Mouse (Mus musculus) stomach, postnatal 0 days (tissue): Measurements from ENCODE around the gene Creld2. TPM values are rescaled to one million over a fixed set of nuclear protein-coding genes. Genes with fewer than 3 reads are reported as not detected.
A peak's percentile ranks its signal among the peaks of the same experiment; 100 is the strongest.

ENCODE experiments used
- ATAC-seq: fragments of 200-750 bp; cut with Nextera tagmentation; 2 replicates; pipeline ENCODE4 v1.8.0; 2017; ENCODE audit not compliant: low FRiP score, low TSS enrichment
- DNase-seq: peaks from one replicate; pipeline ENCODE4 v3.0.0-alpha.2; 2016; ENCODE audit warnings: low spot score
- H3K27ac ChIP-seq: fragments of 300-500 bp; sonication (generic); replicated peaks from 2 replicates; pipeline ENCODE4 v1.5.1; 2014; ENCODE audit warnings: mild to moderate bottlenecking, control low read depth
- H3K27me3 ChIP-seq: fragments of 300-500 bp; sonication (generic); 2 replicates; pipeline ENCODE4 v1.6.1; 2014; ENCODE audit warnings: low read length; ENCODE audit not compliant: control insufficient read depth, insufficient read depth
- H3K36me3 ChIP-seq: fragments of 300-500 bp; sonication (generic); 2 replicates; pipeline ENCODE4 v1.6.1; 2014; ENCODE audit warnings: low read length, mixed read lengths; ENCODE audit not compliant: control insufficient read depth, insufficient read depth
- H3K4me1 ChIP-seq: fragments of 300-500 bp; sonication (generic); replicated peaks from 2 replicates; pipeline ENCODE4 v1.6.1; 2014; ENCODE audit warnings: antibody characterized with exemption; ENCODE audit not compliant: control insufficient read depth, insufficient read depth
- H3K4me2 ChIP-seq: fragments of 300-500 bp; sonication (generic); replicated peaks from 2 replicates; pipeline ENCODE4 v1.6.1; 2014; ENCODE audit warnings: low read depth, mild to moderate bottlenecking, control low read depth, moderate library complexity
- H3K4me3 ChIP-seq: fragments of 300-500 bp; sonication (generic); 2 replicates; pipeline ENCODE4 v1.5.1; 2014; ENCODE audit warnings: low read depth, low read length, control low read depth
- H3K9ac ChIP-seq: fragments of 300-500 bp; sonication (generic); 2 replicates; pipeline ENCODE4 v1.6.1; 2014; ENCODE audit warnings: mild to moderate bottlenecking, low read length, control low read depth, mixed read lengths
- H3K9me3 ChIP-seq: fragments of 300-500 bp; sonication (generic); 2 replicates; pipeline ENCODE4 v1.6.1; 2016; ENCODE audit warnings: low read length; ENCODE audit not compliant: control insufficient read depth
- CTCF ChIP-seq: IDR thresholded peaks from 2 replicates; pipeline ENCODE4 v1.5.1; 2016; ENCODE audit warnings: antibody characterized with exemption, low read depth, mild to moderate bottlenecking, moderate library complexity
- EP300 ChIP-seq: optimal IDR thresholded peaks from 2 replicates; pipeline ENCODE3; 2016; ENCODE audit warnings: antibody characterized with exemption
- WGBS: fragments of 180-500 bp; shearing (Covaris S2); extraction: QIAGEN DNeasy Blood & Tissue Kit; methylation state at CpG from one replicate; pipeline ENCODE4 v1.1.7; 2014; 5-methylcytosine and 5-hydroxymethylcytosine counted together
- polyA plus RNA-seq: library from polyadenylated mRNA; unstranded; fragments of >200 nt; fragmentation: Nextera tagmentation; extraction: Ambion mirVana; gene quantifications from 2 replicates; pipeline ENCODE4 v1.2.1, GENCODE M21; 2015

Gene Creld2
- polyA plus RNA-seq, 1 experiment from 2014 or later, result 93.2 TPM

DNA sequence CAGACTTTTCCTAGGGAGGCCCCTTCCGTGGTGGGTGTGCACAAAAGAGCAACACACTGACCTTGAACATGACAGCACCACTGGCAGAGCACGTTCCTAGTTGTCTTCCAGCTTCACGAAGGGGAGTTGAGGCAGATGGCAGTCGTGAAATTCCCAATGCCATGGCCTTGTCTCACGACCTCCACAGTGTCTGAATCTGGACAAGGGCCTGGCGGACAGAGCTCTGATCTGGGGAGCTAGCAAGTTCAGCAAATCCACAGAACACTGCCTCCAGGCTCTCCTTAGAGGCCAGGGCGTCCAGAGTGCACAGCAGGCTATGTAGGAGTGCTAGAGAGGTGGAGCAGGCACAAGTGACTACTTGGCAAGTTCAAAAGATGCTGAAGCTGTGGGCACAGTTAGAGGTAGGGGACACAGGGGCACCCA lies 47.5 kb downstream of the Creld2 start:
- Histone ChIP-seq H3K36me3 (peaks cover 12% of the 10 kb centered on the region), H3K4me1 (peaks cover 4% of the 10 kb centered on the region), H3K27ac (peak overlapping the region; percentile 66), H3K9ac (no peak overlapping the region), H3K9me3 (no peaks in the 10 kb centered on the region), H3K4me2 (no peak overlapping the region), H3K27me3 (no peaks in the 10 kb centered on the region), H3K4me3 (no peak overlapping the region)
- no peak for DNase-seq
- WGBS, result 44% methylated on average over 7 of the region's 7 CpGs
- TF ChIP-seq EP300 (no peak), CTCF (no peak)
- no peak for ATAC-seq

DNA sequence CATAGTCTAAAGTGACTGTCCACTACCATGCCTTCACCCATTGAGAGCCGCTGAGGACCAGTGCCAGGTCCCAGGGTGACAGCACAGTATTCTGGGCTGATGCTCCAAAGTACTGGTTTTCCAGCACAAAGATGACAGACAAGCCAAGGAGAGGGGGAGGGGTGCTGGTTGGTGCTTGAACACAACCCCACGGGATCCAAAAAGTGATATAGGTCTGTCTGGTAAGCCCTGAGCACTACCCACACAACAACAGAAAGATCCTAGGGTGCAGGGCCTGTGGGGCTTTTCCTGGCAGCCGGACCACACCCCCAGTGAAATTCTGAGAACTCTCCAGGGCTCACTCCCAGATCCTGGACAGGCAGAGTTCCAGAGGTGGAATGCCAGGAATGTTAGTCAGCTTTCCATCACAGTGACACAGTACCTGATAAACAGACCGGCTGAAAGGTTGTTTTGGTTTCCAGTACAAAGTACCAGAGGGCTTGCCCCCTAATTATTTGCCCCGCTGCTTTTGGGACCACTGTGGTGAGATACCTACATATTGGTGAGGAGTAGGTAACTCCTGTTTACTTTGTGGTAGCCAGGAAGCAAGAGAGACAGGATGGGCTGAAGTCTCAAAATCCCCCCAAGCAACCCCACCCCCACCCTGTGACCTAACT lies 48.0 kb downstream of the Creld2 start:
- peaks cover 4% of the 10 kb centered on the region for H3K4me1 ChIP-seq
- WGBS, result 25% methylated on average over 5 of the region's 5 CpGs
- peak overlapping the region; percentile 80 for H3K27ac ChIP-seq
- no peaks in the 10 kb centered on the region for H3K9me3 ChIP-seq
- TF ChIP-seq EP300 (no peak), CTCF (no peak)
- H3K36me3 ChIP-seq, result peaks cover 12% of the 10 kb centered on the region
- DNase-seq (peak; percentile 66), ATAC-seq (peak; percentile 20)
- H3K27me3 ChIP-seq, result no peaks in the 10 kb centered on the region
- H3K4me2 ChIP-seq, result no peak overlapping the region
- no peak overlapping the region for H3K9ac ChIP-seq
- H3K4me3 ChIP-seq, result no peak overlapping the region

DNA sequence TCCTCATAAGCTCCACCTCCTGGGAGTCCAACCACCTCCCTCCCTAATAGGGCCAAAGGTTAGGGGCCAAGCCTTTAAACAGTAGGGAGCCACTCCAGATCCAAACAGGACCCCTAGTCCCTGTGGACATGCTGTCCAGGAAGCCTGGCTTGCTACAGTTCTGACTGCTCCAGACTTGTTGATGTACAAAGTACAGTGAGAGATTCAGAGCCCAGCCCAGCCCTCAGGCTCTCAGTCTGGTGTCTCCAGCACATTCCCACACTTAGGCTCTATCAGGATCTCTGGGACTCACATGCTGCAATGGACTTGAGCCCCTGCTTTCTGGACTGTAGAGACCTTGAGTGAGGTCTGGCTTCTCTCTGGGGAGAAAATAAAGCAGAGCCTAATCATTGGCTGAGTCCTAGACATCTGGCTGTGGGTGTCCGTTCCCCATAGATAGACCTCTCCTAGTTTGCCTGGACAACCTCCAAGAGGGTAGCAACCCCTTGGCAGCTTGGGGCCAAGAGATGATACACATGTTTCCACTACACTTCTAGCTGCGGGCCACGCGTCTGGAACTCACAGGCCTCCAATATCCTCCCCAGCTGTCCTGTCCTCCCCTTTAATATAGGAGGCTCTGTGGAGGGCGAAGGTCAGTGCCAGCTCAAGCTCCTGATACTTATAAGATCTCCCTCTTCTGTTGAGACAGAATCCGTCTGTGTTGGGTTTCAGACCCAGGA lies 48.7 kb downstream of the Creld2 start:
- H3K9ac ChIP-seq, result no peak overlapping the region
- DNase-seq (peak; percentile 47), ATAC-seq (peak; percentile 13)
- TF ChIP-seq EP300, result no peak
- TF ChIP-seq CTCF, result no peak
- WGBS, result 75% methylated on average over 6 of the region's 6 CpGs
- H3K27me3 ChIP-seq, result no peaks in the 10 kb centered on the region
- H3K4me3 ChIP-seq, result no peak overlapping the region
- H3K36me3 ChIP-seq, result peaks cover 12% of the 10 kb centered on the region
- no peaks in the 10 kb centered on the region for H3K9me3 ChIP-seq
- peak overlapping the region; percentile 80 for H3K27ac ChIP-seq
- H3K4me1 ChIP-seq, result peaks cover 4% of the 10 kb centered on the region
- no peak overlapping the region for H3K4me2 ChIP-seq

DNA sequence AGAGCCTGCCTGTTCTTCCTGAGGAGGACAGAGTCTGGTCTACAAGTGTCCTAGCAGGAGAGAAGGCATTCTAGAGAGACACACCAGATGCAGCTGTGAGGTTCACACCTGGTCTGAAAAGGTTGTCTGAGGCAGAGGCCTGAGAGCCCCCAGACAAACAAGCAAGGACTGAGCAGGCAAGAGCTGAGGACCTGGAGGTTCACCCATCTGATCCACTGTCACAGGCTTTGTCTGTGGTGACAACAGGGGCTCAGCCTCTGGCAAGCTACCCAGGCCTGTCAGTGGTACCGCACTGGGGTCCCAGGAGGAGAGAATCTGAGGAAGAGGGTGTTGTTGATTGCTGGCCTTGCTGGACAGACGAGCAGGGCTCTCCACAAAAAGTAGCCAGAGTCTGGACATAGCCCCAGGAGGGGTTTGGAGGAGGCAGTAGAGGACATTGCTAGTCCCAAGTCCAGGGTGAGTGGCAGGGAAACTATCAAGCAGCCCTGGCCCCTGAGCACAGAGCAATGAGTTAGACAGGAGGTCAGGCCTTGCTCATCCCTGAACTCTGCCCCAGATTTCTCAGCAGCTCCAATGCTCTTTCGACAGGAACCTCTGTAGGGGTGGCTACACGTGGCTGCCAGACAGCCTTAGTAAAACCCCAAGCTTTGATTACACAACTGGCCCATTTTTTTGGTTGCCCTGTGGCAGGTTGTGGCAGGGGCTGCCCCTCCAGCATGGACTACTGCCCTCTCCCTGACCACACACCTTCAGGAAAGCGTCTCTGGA lies 51.2 kb downstream of the Creld2 start:
- Histone ChIP-seq H3K27ac (no peak overlapping the region), H3K27me3 (no peaks in the 10 kb centered on the region), H3K9ac (no peak overlapping the region), H3K4me1 (no peaks in the 10 kb centered on the region), H3K9me3 (no peaks in the 10 kb centered on the region), H3K36me3 (no peaks in the 10 kb centered on the region), H3K4me3 (no peak overlapping the region), H3K4me2 (no peak overlapping the region)
- WGBS, result 72% methylated on average over 5 of the region's 5 CpGs
- DNase-seq, result no peak
- no peak for TF ChIP-seq CTCF
- no peak for TF ChIP-seq EP300
- no peak for ATAC-seq

DNA sequence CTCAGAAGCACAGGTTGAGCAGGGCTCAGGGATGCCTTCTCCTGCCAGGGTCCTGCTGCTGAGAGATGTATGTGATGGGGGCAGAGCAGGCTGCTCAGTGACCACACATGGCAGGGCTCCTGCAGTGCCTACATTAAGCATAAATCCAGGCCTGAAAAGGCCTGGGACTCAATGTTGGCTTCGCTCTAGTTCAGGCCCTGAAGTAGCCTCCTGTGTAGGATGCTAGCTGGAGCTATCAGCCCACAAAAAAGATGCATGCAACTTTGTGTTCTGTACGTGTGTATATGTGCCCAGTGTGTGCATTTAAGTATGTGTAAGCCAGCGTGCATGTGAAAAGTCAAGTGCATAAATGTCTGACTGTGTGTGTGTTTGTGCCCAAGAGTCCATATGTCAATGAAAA lies 54.6 kb downstream of the Creld2 start:
- Histone ChIP-seq H3K4me2 (no peak overlapping the region), H3K27ac (no peak overlapping the region), H3K9me3 (no peaks in the 10 kb centered on the region), H3K4me3 (no peak overlapping the region), H3K36me3 (no peaks in the 10 kb centered on the region), H3K9ac (no peak overlapping the region), H3K27me3 (no peaks in the 10 kb centered on the region), H3K4me1 (no peaks in the 10 kb centered on the region)
- 89% methylated on average over 3 of the region's 3 CpGs for WGBS
- ATAC-seq, result no peak
- no peak for DNase-seq
- no peak for TF ChIP-seq EP300
- TF ChIP-seq CTCF, result no peak

DNA sequence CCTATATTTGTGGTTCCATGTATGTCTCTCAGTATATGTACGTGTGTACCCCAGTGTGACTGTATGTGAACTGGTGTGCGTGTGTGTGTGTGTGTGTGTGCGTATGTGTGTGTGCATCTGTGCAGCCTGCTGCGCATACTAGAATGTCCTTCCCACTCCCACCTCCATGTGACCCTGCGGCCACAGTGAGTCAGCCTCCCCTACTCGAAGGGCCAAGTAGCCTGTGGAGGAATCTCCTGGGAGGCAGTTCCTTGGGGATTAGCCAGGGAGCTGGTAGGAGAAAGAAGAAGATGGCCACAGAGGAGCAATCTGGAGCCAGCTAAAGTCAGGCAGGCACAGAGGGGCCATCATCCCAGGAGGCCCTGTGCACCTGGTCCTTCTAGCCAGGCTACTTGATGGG lies 55.0 kb downstream of the Creld2 start:
- H3K36me3 ChIP-seq, result no peaks in the 10 kb centered on the region
- no peak overlapping the region for H3K4me3 ChIP-seq
- H3K9ac ChIP-seq, result no peak overlapping the region
- no peak overlapping the region for H3K27ac ChIP-seq
- 83% methylated on average over 6 of the region's 6 CpGs for WGBS
- H3K27me3 ChIP-seq, result no peaks in the 10 kb centered on the region
- DNase-seq (no peak), ATAC-seq (no peak)
- TF ChIP-seq EP300 (no peak), CTCF (no peak)
- no peaks in the 10 kb centered on the region for H3K9me3 ChIP-seq
- no peak overlapping the region for H3K4me2 ChIP-seq
- no peaks in the 10 kb centered on the region for H3K4me1 ChIP-seq
